Mouse (Mus musculus) liver, embryonic 11.5 days (tissue): ENCODE measurements around the gene Dennd1a. TPM values are rescaled to one million over a fixed set of nuclear protein-coding genes. Genes with fewer than 3 reads are reported as not detected.

Experiments used
- ATAC-seq: fragments of 200-750 bp; cut with Nextera tagmentation; replicated peaks from 2 replicates; pipeline ENCODE4 v1.8.0; 2017; ENCODE audit warnings: moderate number of reproducible peaks, mild to moderate bottlenecking, moderate TSS enrichment, moderate library complexity; ENCODE audit not compliant: low FRiP score
- DNase-seq: peaks from one replicate; pipeline ENCODE4 v3.0.0-alpha.2; 2017; ENCODE audit warnings: low spot score
- H3K27ac ChIP-seq: fragments of 300-500 bp; sonication (generic); 2 replicates; pipeline ENCODE4 v1.5.1; 2014; ENCODE audit warnings: mild to moderate bottlenecking, low read depth, low read length, control low read depth
- H3K27me3 ChIP-seq: fragments of 300-500 bp; sonication (generic); replicated peaks from 2 replicates; pipeline ENCODE4 v1.6.1; 2014; ENCODE audit warnings: low read length, mixed read lengths; ENCODE audit not compliant: control insufficient read depth, insufficient read depth
- H3K36me3 ChIP-seq: fragments of 300-500 bp; sonication (generic); 2 replicates; pipeline ENCODE4 v1.6.1; 2014; ENCODE audit warnings: mild to moderate bottlenecking, low read length, moderate library complexity, mixed read lengths; ENCODE audit not compliant: control insufficient read depth, insufficient read depth
- H3K4me1 ChIP-seq: fragments of 300-500 bp; sonication (generic); replicated peaks from 2 replicates; pipeline ENCODE4 v1.6.1; 2014; ENCODE audit warnings: low read length, mixed read lengths; ENCODE audit not compliant: control insufficient read depth, insufficient read depth
- H3K4me2 ChIP-seq: fragments of 300-500 bp; sonication (generic); 2 replicates; pipeline ENCODE4 v1.6.1; 2014; ENCODE audit warnings: mild to moderate bottlenecking, control low read depth, moderate library complexity
- H3K4me3 ChIP-seq: fragments of 300-500 bp; sonication (generic); 2 replicates; pipeline ENCODE4 v1.5.1; 2014; ENCODE audit warnings: low read depth, low read length, control low read depth
- H3K9ac ChIP-seq: fragments of 300-500 bp; sonication (generic); 2 replicates; pipeline ENCODE4 v1.6.1; 2014; ENCODE audit warnings: low read depth, low read length, control low read depth
- H3K9me3 ChIP-seq: fragments of 300-500 bp; sonication (generic); 2 replicates; pipeline ENCODE4 v1.6.1; 2016; ENCODE audit warnings: low read length, inconsistent platforms, mixed read lengths; ENCODE audit not compliant: control insufficient read depth
- WGBS: fragments of 180-500 bp; shearing (Covaris S2); extraction: QIAGEN DNeasy Blood & Tissue Kit; methylation state at CpG from one replicate; pipeline ENCODE4 v1.1.7; 2014; 5-methylcytosine and 5-hydroxymethylcytosine counted together
- polyA plus RNA-seq: library from polyadenylated mRNA; unstranded; fragments of >200 nt; fragmentation: Nextera tagmentation; extraction: Ambion mirVana; gene quantifications from 2 replicates; pipeline ENCODE4 v1.2.1, GENCODE M21; 2014

The Dennd1a gene
- polyA plus RNA-seq, 1 experiment from 2014 or later, result 10.6 TPM

DNA sequence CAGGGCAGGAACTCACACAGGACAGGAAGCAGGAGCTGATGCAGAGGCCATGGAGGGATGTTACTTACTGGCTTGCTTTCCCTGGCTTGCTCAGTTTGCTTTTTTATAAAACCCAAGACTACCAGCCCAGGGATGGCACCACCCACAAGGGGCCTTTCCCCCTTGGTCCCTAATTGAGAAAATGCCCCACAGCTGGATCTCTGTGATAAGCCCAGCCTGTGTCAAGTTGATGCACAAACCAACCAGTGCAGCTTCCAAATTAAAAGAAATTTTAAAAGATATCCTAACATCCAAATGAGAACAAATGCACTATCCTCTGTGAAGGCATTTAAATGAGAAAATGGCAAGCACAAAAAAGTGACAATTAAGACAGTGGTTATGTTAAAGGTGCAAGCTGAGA, 95.6 kb downstream of the Dennd1a start:
- DNase-seq (no peak), ATAC-seq (peak; percentile 84)
- Histone ChIP-seq H3K27me3 (no peaks in the 10 kb centered on the region), H3K9me3 (no peaks in the 10 kb centered on the region), H3K9ac (no peak overlapping the region), H3K4me1 (peaks cover 15% of the 10 kb centered on the region), H3K4me2 (peak overlapping the region; percentile 46), H3K4me3 (no peak overlapping the region), H3K27ac (peak overlapping the region; percentile 63; the same call in 1 of the 2 replicates), H3K36me3 (no peaks in the 10 kb centered on the region)

GRCm38 (mm10) chr2:38186438-38186837, 100.8 kb downstream of the Dennd1a start:
- Histone ChIP-seq H3K4me2 (no peak overlapping the region), H3K9ac (no peak overlapping the region), H3K4me1 (peaks cover 13% of the 10 kb centered on the region), H3K36me3 (no peaks in the 10 kb centered on the region), H3K9me3 (no peaks in the 10 kb centered on the region), H3K27ac (no peak overlapping the region), H3K27me3 (no peaks in the 10 kb centered on the region), H3K4me3 (no peak overlapping the region)
- ATAC-seq, result peak; percentile 69
- WGBS, result 74% methylated on average over 2 of the region's 2 CpGs
- no peak for DNase-seq

GRCm38 (mm10) chr2:38184977-38185376, 102.2 kb downstream of the Dennd1a start:
- H3K4me1 ChIP-seq, result peaks cover 9% of the 10 kb centered on the region

GRCm38 (mm10) chr2:38183881-38184280, 103.3 kb downstream of the Dennd1a start:
- H3K9me3 ChIP-seq, result no peaks in the 10 kb centered on the region
- no peak overlapping the region for H3K9ac ChIP-seq
- H3K27ac ChIP-seq, result no peak overlapping the region
- 79% methylated on average over 1 of the region's 1 CpGs for whole genome bisulfite sequencing
- no peak overlapping the region for H3K4me2 ChIP-seq
- H3K4me3 ChIP-seq, result no peak overlapping the region
- DNase-seq, result no peak
- no peaks in the 10 kb centered on the region for H3K36me3 ChIP-seq
- H3K27me3 ChIP-seq, result no peaks in the 10 kb centered on the region
- ATAC-seq, result no peak
- peaks cover 8% of the 10 kb centered on the region for H3K4me1 ChIP-seq

More at GRCm38 (mm10) chr2:38184977-38185376, 102.2 kb downstream of the Dennd1a start:
- H3K36me3 ChIP-seq, result no peaks in the 10 kb centered on the region
- no peaks in the 10 kb centered on the region for H3K9me3 ChIP-seq
- ATAC-seq, result 0 out of 2 replicates have a peak, but pooled peaks have one; percentile 55
- DNase-seq, result no peak
- 71% methylated on average over 3 of the region's 3 CpGs for WGBS
- no peak overlapping the region for H3K4me3 ChIP-seq
- H3K27ac ChIP-seq, result no peak overlapping the region; the same call in 1 of the 2 replicates
- H3K27me3 ChIP-seq, result no peaks in the 10 kb centered on the region
- H3K9ac ChIP-seq, result no peak overlapping the region
- no peak overlapping the region for H3K4me2 ChIP-seq

GRCm38 (mm10) chr2:38182283-38182682, 104.9 kb downstream of the Dennd1a start:
- 89% methylated on average over 1 of the region's 1 CpGs for WGBS
- no peak overlapping the region for H3K4me3 ChIP-seq
- ATAC-seq (no peak), DNase-seq (no peak)
- H3K27me3 ChIP-seq, result no peaks in the 10 kb centered on the region
- no peak overlapping the region for H3K4me2 ChIP-seq
- peaks cover 10% of the 10 kb centered on the region for H3K4me1 ChIP-seq
- H3K27ac ChIP-seq, result no peak overlapping the region
- H3K9ac ChIP-seq, result no peak overlapping the region
- H3K36me3 ChIP-seq, result no peaks in the 10 kb centered on the region
- H3K9me3 ChIP-seq, result no peaks in the 10 kb centered on the region

DNA sequence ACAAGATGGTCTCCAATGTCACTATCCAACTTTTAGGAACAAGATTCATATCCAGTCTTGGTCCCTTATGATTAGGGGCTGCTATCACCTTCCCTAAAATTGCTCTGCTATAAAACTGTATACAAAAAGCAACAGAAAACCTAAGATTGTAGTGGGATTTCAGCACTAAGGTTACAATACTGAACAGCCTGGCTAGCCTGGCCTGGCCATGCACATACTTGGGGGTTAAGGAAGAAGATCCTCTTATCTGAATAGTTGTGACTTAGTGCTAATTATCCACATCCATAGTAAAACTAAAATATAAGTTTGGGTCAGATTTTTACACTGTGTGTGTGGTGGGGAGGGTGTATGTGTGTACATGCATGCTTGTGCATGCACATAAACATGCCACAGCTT, 109.6 kb downstream of the Dennd1a start:
- Histone ChIP-seq H3K4me1 (peaks cover 9% of the 10 kb centered on the region), H3K27ac (no peak overlapping the region), H3K27me3 (no peaks in the 10 kb centered on the region), H3K36me3 (no peaks in the 10 kb centered on the region), H3K9ac (no peak overlapping the region), H3K4me3 (no peak overlapping the region), H3K9me3 (no peaks in the 10 kb centered on the region), H3K4me2 (no peak overlapping the region; the same call in 1 of the 2 replicates)
- ATAC-seq (peak; percentile 60; the same call in 1 of the 2 replicates), DNase-seq (no peak)

GRCm38 (mm10) chr2:38176870-38177582, 110.2 kb downstream of the Dennd1a start:
- WGBS, result 61% methylated on average over 4 of the region's 4 CpGs

DNA sequence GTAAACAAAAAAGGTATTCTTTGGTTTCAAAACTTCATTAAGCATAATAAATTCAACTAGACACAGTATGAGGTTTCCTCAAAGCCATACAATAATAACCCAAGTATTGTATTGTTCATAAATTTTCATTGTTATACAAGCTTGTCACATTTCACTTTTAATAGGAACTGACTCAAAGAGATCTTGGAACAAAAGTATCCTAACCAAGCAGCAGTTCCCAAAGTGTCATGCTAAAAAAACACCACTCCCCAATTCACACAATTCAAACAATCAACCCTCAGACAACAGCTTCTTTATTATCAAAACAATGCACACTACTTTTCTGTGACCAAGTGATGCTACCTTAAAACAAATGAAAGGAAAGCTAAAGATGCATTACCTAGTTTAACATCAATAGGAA, 111.9 kb downstream of the Dennd1a start:
- ATAC-seq (no peak), DNase-seq (no peak)
- no peaks in the 10 kb centered on the region for H3K36me3 ChIP-seq
- H3K4me3 ChIP-seq, result no peak overlapping the region
- no peaks in the 10 kb centered on the region for H3K27me3 ChIP-seq
- peaks cover 9% of the 10 kb centered on the region for H3K4me1 ChIP-seq
- no peak overlapping the region for H3K4me2 ChIP-seq
- H3K9ac ChIP-seq, result no peak overlapping the region
- no peak overlapping the region for H3K27ac ChIP-seq
- H3K9me3 ChIP-seq, result no peaks in the 10 kb centered on the region

More at GRCm38 (mm10) chr2:38176870-38177582, 110.2 kb downstream of the Dennd1a start:
- Histone ChIP-seq H3K27ac (no peak overlapping the region), H3K9me3 (no peaks in the 10 kb centered on the region), H3K4me3 (no peak overlapping the region), H3K4me1 (peaks cover 9% of the 10 kb centered on the region), H3K36me3 (no peaks in the 10 kb centered on the region), H3K27me3 (no peaks in the 10 kb centered on the region), H3K9ac (no peak overlapping the region), H3K4me2 (no peak overlapping the region; the same call in 1 of the 2 replicates)
- peak; percentile 68; the same call in 1 of the 2 replicates for ATAC-seq
- DNase-seq, result no peak

- Histone ChIP-seq H3K36me3 (no peaks in the 10 kb centered on the region), H3K4me1 (no peaks in the 10 kb centered on the region), H3K27ac (no peak overlapping the region), H3K9me3 (no peaks in the 10 kb centered on the region), H3K9ac (no peak overlapping the region), H3K4me3 (no peak overlapping the region), H3K4me2 (no peak overlapping the region), H3K27me3 (no peaks in the 10 kb centered on the region)
- DNase-seq, result no peak
- ATAC-seq, result no peak
- 88% methylated on average over 3 of the region's 3 CpGs for WGBS
These were observed 118.6 kb downstream of the Dennd1a start for GRCm38 (mm10) chr2:38168606-38169005.
